Mouse (Mus musculus) heart, embryonic 11.5 days (tissue): ENCODE data around the gene Brd1. TPM values are rescaled to one million over a fixed set of nuclear protein-coding genes. Genes with fewer than 3 reads are reported as not detected.
A peak's percentile ranks its signal among the peaks of the same experiment; 100 is the strongest.
"Not testable (repeated sequence)": the region's sequence is repeated elsewhere in the genome, so short reads cannot be mapped to it uniquely, and the experiment has no call there.

ENCODE experiments used
- ATAC-seq: fragments of 200-750 bp; cut with Nextera tagmentation; replicated peaks from 2 replicates; pipeline ENCODE4 v1.8.0; 2017; ENCODE audit warnings: moderate library complexity; ENCODE audit not compliant: insufficient number of reproducible peaks, low FRiP score, low TSS enrichment
- H3K27ac ChIP-seq: fragments of 300-500 bp; sonication (generic); 2 replicates; pipeline ENCODE4 v1.5.1; 2014; ENCODE audit warnings: mild to moderate bottlenecking, low read depth, low read length
- H3K27me3 ChIP-seq: fragments of 300-500 bp; sonication (generic); 2 replicates; pipeline ENCODE4 v1.6.1; 2014; ENCODE audit warnings: mild to moderate bottlenecking, low read length, mixed read lengths; ENCODE audit not compliant: control insufficient read depth, insufficient read depth
- H3K36me3 ChIP-seq: fragments of 300-500 bp; sonication (generic); 2 replicates; pipeline ENCODE4 v1.6.1; 2014; ENCODE audit warnings: mild to moderate bottlenecking, low read length, moderate library complexity, mixed read lengths; ENCODE audit not compliant: control insufficient read depth, insufficient read depth
- H3K4me1 ChIP-seq: fragments of 300-500 bp; sonication (generic); 2 replicates; pipeline ENCODE4 v1.6.1; 2014; ENCODE audit warnings: low read length; ENCODE audit not compliant: control insufficient read depth, insufficient read depth
- H3K4me2 ChIP-seq: fragments of 300-500 bp; sonication (generic); 2 replicates; pipeline ENCODE4 v1.6.1; 2014; ENCODE audit warnings: mild to moderate bottlenecking, moderate library complexity
- H3K4me3 ChIP-seq: fragments of 300-500 bp; sonication (generic); 2 replicates; pipeline ENCODE4 v1.5.1; 2014; ENCODE audit warnings: low read depth, low read length
- H3K9ac ChIP-seq: fragments of 300-500 bp; sonication (generic); 2 replicates; pipeline ENCODE4 v1.6.1; 2014; ENCODE audit warnings: mild to moderate bottlenecking, low read depth, low read length, moderate library complexity
- H3K9me3 ChIP-seq: fragments of 300-500 bp; sonication (generic); replicated peaks from 2 replicates; pipeline ENCODE4 v1.6.1; 2016; ENCODE audit warnings: low read length; ENCODE audit not compliant: control insufficient read depth
- WGBS: fragments of 180-500 bp; shearing (Covaris S2); extraction: QIAGEN DNeasy Blood & Tissue Kit; methylation state at CpG from one replicate; pipeline ENCODE4 v1.1.7; 2014; ENCODE audit not compliant: insufficient replicate concordance; 5-methylcytosine and 5-hydroxymethylcytosine counted together
- polyA plus RNA-seq: library from polyadenylated mRNA; unstranded; fragments of >200 nt; fragmentation: Nextera tagmentation; extraction: Ambion mirVana; gene quantifications from 2 replicates; pipeline ENCODE4 v1.2.1, GENCODE M21; 2014

The Brd1 gene
- 15.2 and 18.2 TPM in 2 replicates for polyA plus RNA-seq

DNA sequence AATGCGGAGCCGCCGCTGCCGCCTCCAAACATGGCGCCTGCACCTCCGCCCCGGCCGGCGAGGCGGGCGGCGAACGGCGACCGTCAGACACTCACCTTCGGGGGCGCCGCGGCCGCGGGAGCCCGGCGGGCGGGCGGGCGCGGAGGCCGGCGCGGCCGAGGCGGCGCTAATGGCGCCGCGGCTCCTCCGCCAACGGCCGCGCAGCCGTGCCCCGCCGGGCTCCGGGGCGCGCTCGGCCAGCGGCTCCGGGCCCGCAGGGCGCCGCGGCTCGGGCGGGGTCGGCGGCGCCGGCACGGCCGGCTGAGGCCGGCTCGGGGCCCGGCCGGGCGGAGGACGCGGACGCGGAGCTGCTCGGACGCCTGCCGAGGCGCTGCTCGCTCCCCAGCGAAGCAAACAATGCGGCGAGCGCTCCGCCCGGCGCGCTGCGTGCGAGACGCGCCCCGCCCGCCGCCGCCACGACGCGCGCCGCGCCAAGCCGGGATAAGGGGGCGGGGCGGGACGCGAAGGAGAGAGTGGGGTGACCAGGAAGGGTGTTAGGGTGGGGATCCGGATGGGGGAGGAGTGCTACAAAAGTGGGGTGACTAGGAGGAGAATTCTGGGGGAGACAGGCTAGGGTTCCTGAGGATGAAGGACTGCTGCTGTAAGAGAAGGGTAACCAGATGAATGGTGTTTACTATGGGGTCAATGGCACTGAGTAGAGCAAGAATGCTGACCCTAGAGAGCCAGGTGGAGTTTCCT lies at the start of gene Brd1:
TSS of gene Brd1 (minus strand) at position 400 of the 738 bp plus-strand sequence.
- no peaks in the 10 kb centered on the region for H3K9me3 ChIP-seq
- under 1% methylated on average over 89 of the region's 103 CpGs for WGBS
- H3K27me3 ChIP-seq = no peaks in the 10 kb centered on the region
- H3K4me3 ChIP-seq = peak within 1 kb of the TSS; percentile 100
- H3K9ac ChIP-seq = peak within 1 kb of the TSS; percentile 93
- peak within 1 kb of the TSS; percentile 94 for H3K4me2 ChIP-seq
- peak; percentile 80 for ATAC-seq
- peaks cover 9% of the 10 kb centered on the region for H3K36me3 ChIP-seq
- H3K27ac ChIP-seq = peak within 1 kb of the TSS; percentile 89
- peaks cover 23% of the 10 kb centered on the region for H3K4me1 ChIP-seq

DNA sequence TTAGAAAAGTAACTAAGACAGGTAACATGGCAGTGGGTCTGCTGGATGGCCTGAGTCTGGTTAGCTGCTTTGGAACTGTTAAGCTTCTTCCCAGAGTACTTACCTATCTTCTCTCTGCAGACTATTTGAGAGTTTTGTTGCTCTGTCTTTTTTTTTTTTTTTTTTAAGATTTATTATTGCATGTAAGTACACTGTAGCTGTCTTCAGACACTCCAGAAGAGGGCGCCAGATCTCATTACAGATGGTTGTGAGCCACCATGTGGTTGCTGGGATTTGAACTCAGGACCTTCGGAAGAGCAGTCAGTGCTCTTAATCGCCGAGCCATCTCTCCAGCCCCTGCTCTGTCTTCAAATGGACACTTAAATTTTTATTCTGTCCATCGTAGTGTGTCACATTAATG lies 40.6 kb upstream of the Brd1 start:
- not testable (repeated sequence) for H3K9me3 ChIP-seq, ATAC-seq, H3K9ac ChIP-seq, H3K27ac ChIP-seq, H3K4me2 ChIP-seq, H3K36me3 ChIP-seq, H3K27me3 ChIP-seq, H3K4me1 ChIP-seq, H3K4me3 ChIP-seq
- 87% methylated on average over 5 of the region's 5 CpGs for WGBS

DNA sequence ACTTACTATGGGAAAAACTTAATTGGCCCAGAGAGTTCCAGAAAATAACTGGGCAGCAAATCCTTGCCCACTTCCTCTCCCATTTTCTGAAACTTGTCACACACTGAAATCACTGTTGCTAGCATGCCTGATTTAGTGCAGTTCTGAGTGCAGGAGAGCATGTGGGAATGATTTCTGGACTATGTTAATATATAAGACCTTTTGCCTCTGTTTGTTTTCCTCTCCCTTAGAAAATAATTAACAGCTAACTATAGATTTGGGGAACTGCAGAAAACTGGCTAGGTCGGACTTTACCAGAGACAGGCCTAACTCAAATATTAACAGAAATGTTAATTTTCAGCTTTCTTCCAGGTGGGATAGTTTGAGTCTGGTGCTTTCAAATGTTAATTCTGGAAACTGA lies 34.5 kb upstream of the Brd1 start:
- Histone ChIP-seq H3K27me3 (no peaks in the 10 kb centered on the region), H3K27ac (no peak overlapping the region), H3K9me3 (no peaks in the 10 kb centered on the region), H3K36me3 (peaks cover 10% of the 10 kb centered on the region), H3K4me1 (no peaks in the 10 kb centered on the region), H3K4me2 (no peak overlapping the region), H3K4me3 (no peak overlapping the region), H3K9ac (no peak overlapping the region)
- no peak for ATAC-seq
- 89% methylated on average over 1 of the region's 1 CpGs for WGBS

DNA sequence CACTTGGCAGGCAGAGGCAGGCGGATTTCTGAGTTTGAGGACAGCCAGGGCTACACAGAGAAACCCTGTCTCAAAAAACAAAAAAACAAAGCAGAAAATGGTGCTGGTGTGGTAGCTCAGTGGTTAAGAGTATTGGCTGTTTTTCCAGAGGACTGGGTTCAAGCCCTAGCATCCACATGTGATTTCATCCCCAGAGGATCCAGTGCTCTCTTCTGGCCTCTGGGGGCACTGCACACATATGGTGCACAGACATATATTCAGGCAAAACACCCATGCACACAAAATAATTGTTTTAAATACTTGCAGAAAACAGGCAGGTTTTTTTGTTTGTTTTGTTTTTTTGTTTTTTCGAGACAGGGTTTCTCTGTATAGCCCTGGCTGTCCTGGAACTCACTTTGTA lies 32.1 kb upstream of the Brd1 start:
- H3K36me3 ChIP-seq = peaks cover 12% of the 10 kb centered on the region
- whole genome bisulfite sequencing = 90% methylated on average over 2 of the region's 2 CpGs
- H3K4me3 ChIP-seq = not testable (repeated sequence)

DNA sequence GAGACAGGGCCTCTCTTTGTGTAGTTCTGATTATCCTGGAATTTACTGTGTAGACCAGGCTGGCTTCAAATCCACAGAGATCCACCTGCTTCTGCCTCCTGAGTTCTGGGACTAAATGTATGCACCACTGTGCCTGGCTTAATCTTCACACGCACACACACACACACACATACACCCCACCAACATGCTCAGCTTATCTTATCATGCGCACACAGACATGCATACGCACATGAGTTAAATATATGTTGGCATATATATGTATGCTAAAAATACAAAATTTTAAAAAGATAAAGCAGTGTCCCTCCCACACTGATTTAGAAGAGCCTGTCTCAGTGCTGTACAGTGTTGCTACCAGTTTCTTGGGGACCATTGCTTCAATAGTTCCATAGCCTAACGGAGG lies 27.5 kb upstream of the Brd1 start:
- Histone ChIP-seq H3K27ac (no peak overlapping the region), H3K4me3 (no peak overlapping the region), H3K27me3 (no peaks in the 10 kb centered on the region), H3K9me3 (no peaks in the 10 kb centered on the region), H3K36me3 (peaks cover 8% of the 10 kb centered on the region; the same call in 1 of the 2 replicates), H3K4me1 (peaks cover 14% of the 10 kb centered on the region), H3K9ac (no peak overlapping the region), H3K4me2 (no peak overlapping the region)
- WGBS = 90% methylated on average over 4 of the region's 4 CpGs
- no peak for ATAC-seq

More for the DNA sequence above, 32.1 kb upstream of the Brd1 start:
- H3K9ac ChIP-seq, H3K27me3 ChIP-seq, H3K9me3 ChIP-seq, ATAC-seq, H3K4me2 ChIP-seq, H3K4me1 ChIP-seq, H3K27ac ChIP-seq: not testable (repeated sequence)

DNA sequence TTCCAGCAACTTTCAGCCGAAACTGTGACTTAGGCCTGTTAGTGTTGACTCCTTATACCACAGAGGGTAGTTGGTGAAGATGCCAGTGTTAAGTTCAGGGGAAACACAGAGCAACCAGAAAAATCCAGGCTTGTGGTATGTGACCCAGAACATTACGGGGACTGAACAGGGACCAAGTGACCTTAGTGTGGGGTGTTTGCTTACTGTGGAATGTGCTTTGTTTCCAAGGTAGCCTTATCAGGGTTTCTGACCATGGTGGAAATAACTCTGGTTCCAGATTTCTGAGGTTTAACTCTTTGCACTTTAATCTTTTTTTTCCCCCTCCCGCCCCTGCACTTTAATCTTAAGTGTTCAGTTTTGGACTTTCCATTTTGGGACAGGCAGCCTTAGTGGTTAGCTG lies 24.0 kb upstream of the Brd1 start:
- peaks cover 7% of the 10 kb centered on the region for H3K36me3 ChIP-seq

DNA sequence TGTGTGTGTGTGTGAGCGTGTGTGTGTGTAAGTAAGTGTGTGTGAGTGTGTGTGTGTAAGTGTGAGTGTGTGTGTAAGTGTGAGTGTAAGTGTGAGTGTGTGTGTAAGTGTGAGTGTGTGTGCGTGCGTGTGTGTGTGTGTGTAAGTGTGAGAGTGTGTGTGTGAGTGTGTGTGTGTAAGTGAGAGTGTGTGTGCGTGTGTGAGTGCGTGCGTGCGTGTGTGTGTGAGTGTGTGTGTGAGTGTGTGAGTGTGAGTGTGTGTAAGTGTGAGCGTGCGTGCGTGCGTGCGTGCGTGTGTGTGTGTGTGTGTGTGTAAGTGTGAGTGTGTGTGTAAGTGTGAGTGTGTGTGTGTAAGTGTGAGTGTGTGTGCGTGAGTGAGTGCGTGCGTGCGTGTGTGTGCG lies 21.7 kb upstream of the Brd1 start:
- Histone ChIP-seq H3K9ac (no peak overlapping the region), H3K27me3 (no peaks in the 10 kb centered on the region), H3K4me1 (peaks cover 17% of the 10 kb centered on the region), H3K9me3 (no peaks in the 10 kb centered on the region), H3K4me2 (no peak overlapping the region), H3K36me3 (peaks cover 2% of the 10 kb centered on the region; the same call in 1 of the 2 replicates), H3K4me3 (no peak overlapping the region), H3K27ac (no peak overlapping the region)
- 92% methylated on average over 18 of the region's 18 CpGs for WGBS
- no peak for ATAC-seq

More for the DNA sequence above, 24.0 kb upstream of the Brd1 start:
- Histone ChIP-seq H3K9me3 (no peaks in the 10 kb centered on the region), H3K27ac (peak overlapping the region; percentile 77), H3K4me2 (peak overlapping the region; percentile 37), H3K4me1 (peaks cover 15% of the 10 kb centered on the region), H3K27me3 (no peaks in the 10 kb centered on the region), H3K4me3 (no peak overlapping the region), H3K9ac (no peak overlapping the region)
- 44% methylated on average over 3 of the region's 3 CpGs for WGBS
- ATAC-seq = no peak

DNA sequence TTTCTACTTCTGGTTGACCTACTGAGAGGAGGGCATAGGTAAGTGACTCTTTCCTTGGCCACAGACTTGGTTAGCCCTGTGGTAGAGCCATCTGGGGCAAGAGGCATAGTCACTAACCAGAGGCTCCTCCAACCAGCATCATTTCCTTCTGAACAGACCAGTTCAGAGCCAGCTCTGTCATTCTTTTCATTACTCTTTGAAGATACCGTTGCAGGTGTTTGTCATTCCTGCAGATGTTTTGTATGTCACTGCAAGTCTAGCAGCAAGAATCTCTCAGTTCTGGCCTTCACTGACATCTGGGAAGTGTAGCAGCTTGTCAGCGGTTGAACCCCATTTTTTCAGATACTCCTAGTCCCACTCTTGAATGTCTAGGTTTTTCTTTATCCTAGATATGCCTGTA lies 20.9 kb upstream of the Brd1 start:
- Histone ChIP-seq H3K4me2 (no peak overlapping the region), H3K9ac (no peak overlapping the region), H3K36me3 (peaks cover 2% of the 10 kb centered on the region; the same call in 1 of the 2 replicates), H3K4me1 (peaks cover 20% of the 10 kb centered on the region), H3K27ac (peak overlapping the region; percentile 15; the same call in 1 of the 2 replicates), H3K9me3 (no peaks in the 10 kb centered on the region), H3K27me3 (no peaks in the 10 kb centered on the region), H3K4me3 (no peak overlapping the region)
- ATAC-seq = no peak
- WGBS = 77% methylated on average over 2 of the region's 2 CpGs

DNA sequence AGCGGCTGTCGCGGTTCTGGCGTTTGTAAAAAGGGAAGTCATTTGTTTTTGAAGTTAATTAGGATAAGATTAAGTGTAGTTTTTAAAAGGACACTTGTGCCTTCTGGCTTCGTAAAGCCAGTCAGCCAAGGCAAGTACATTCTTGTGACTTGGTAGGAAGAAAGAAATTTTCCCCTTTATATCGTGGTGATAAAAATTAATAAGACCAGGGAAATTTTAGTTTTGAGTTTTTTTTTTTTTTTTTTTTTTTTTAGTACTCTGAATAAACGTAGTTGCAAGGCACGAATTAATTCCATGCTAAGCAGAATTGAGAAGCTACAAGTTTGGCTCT lies 18.3 kb upstream of the Brd1 start:
- WGBS = 2% methylated on average over 8 of the region's 8 CpGs
- Histone ChIP-seq H3K27ac (peak overlapping the region; percentile 88), H3K27me3 (no peaks in the 10 kb centered on the region), H3K9ac (peak overlapping the region; percentile 87), H3K4me2 (peak overlapping the region; percentile 61), H3K9me3 (no peaks in the 10 kb centered on the region), H3K36me3 (peaks cover 2% of the 10 kb centered on the region; the same call in 1 of the 2 replicates), H3K4me1 (peaks cover 9% of the 10 kb centered on the region), H3K4me3 (peak overlapping the region; percentile 89)
- ATAC-seq = no peak
